Mouse (Mus musculus) intestine, postnatal 0 days (tissue): ENCODE data around the gene Atp2b2. TPM values are rescaled to one million over a fixed set of nuclear protein-coding genes. Genes with fewer than 3 reads are reported as not detected.

Source experiments
- ATAC-seq: fragments of 200-750 bp; cut with Nextera tagmentation; 2 replicates; pipeline ENCODE4 v1.8.0; 2017; ENCODE audit warnings: mild to moderate bottlenecking, moderate TSS enrichment, moderate library complexity
- H3K27ac ChIP-seq: fragments of 300-500 bp; sonication (generic); 2 replicates; pipeline ENCODE4 v1.5.1; 2014; ENCODE audit warnings: mild to moderate bottlenecking, low read depth, low read length, moderate library complexity
- H3K27me3 ChIP-seq: fragments of 300-500 bp; sonication (generic); replicated peaks from 2 replicates; pipeline ENCODE4 v1.6.1; 2014; ENCODE audit warnings: low read length, mixed read lengths; ENCODE audit not compliant: control insufficient read depth, insufficient read depth
- H3K36me3 ChIP-seq: fragments of 300-500 bp; sonication (generic); 2 replicates; pipeline ENCODE4 v1.6.1; 2014; ENCODE audit warnings: mild to moderate bottlenecking, moderate library complexity; ENCODE audit not compliant: control insufficient read depth, insufficient read depth
- H3K4me1 ChIP-seq: fragments of 300-500 bp; sonication (generic); replicated peaks from 2 replicates; pipeline ENCODE4 v1.6.1; 2014; ENCODE audit warnings: antibody characterized with exemption, low read length, mixed read lengths; ENCODE audit not compliant: control insufficient read depth, insufficient read depth
- H3K4me2 ChIP-seq: fragments of 300-500 bp; sonication (generic); replicated peaks from 2 replicates; pipeline ENCODE4 v1.6.1; 2014; ENCODE audit warnings: low read depth, mild to moderate bottlenecking, moderate library complexity
- H3K4me3 ChIP-seq: fragments of 300-500 bp; sonication (generic); 2 replicates; pipeline ENCODE4 v1.5.1; 2014; ENCODE audit warnings: low read depth, low read length
- H3K9ac ChIP-seq: fragments of 300-500 bp; sonication (generic); 2 replicates; pipeline ENCODE4 v1.6.1; 2014; ENCODE audit warnings: mild to moderate bottlenecking, low read depth, low read length
- H3K9me3 ChIP-seq: fragments of 300-500 bp; sonication (generic); 2 replicates; pipeline ENCODE4 v1.6.1; 2016; ENCODE audit warnings: mixed run types; ENCODE audit not compliant: control insufficient read depth
- CTCF ChIP-seq: sonication (generic); IDR thresholded peaks from 2 replicates; pipeline ENCODE4 v1.5.1; 2016; ENCODE audit warnings: low read depth, mild to moderate bottlenecking, control low read depth, antibody characterized with exemption, moderate library complexity
- WGBS: fragments of 180-500 bp; shearing (Covaris S2); extraction: QIAGEN DNeasy Blood & Tissue Kit; methylation state at CpG from one replicate; pipeline ENCODE4 v1.1.7; 2014; 5-methylcytosine and 5-hydroxymethylcytosine counted together
- polyA plus RNA-seq: library from polyadenylated mRNA; unstranded; fragments of >200 nt; fragmentation: Nextera tagmentation; extraction: Ambion mirVana; gene quantifications from 2 replicates; pipeline ENCODE4 v1.2.1, GENCODE M21; 2015

Atp2b2 gene
- polyA plus RNA-seq, 1 experiment from 2014 or later, result 0.48 TPM

DNA sequence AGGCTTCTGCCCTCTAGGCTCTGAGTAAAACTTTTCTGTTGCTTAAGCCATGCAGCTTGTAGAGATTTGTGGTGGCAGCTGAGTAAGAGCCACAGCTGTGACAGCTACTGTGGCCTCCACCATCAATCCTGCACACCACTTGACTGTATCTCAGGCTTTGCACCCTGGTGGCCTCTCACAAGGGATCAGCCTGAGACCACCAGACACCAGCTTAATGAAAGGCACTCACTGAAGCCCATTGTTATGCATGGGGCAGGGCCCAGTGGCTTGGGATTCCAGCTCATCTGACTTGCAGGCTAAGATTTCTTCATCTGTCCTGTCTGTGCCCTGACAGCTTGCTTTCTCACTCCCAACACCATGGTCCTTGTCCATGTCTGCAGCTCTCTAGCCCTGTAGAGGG is 155.5 kb downstream of the Atp2b2 start:
- TF ChIP-seq CTCF, result no peak
- Histone ChIP-seq H3K4me2 (no peak overlapping the region), H3K4me3 (no peak overlapping the region), H3K36me3 (no peaks in the 10 kb centered on the region), H3K4me1 (no peaks in the 10 kb centered on the region), H3K27me3 (peaks cover 28% of the 10 kb centered on the region; the same call in 1 of the 2 replicates), H3K9ac (no peak overlapping the region), H3K27ac (no peak overlapping the region), H3K9me3 (no peaks in the 10 kb centered on the region)
- ATAC-seq, result no peak

DNA sequence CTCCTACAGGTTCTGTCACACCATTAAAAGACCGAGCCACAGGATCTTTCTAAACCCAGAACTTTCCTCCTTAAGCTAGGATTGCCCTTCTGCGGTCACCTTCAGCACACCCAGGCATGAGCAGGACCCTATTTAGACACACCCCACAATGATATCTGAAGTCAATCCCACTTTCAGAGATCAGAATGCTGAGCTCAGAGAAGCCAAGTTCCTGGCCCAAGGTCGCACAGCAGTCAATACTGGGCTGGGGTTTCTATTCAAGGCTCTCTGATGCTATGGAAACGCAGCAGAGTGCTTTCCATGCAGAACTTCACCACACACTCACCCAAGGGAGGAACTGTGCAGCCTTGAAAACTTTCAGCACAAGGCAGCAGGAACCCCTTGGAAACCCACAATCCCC is 157.6 kb downstream of the Atp2b2 start:
- Histone ChIP-seq H3K4me3 (no peak overlapping the region), H3K4me2 (no peak overlapping the region), H3K27me3 (peaks cover 7% of the 10 kb centered on the region; the same call in 1 of the 2 replicates), H3K9ac (no peak overlapping the region), H3K9me3 (no peaks in the 10 kb centered on the region), H3K36me3 (no peaks in the 10 kb centered on the region), H3K27ac (no peak overlapping the region), H3K4me1 (no peaks in the 10 kb centered on the region)
- no peak for ATAC-seq
- WGBS, result 67% methylated on average over 4 of the region's 4 CpGs
- no peak for TF ChIP-seq CTCF

DNA sequence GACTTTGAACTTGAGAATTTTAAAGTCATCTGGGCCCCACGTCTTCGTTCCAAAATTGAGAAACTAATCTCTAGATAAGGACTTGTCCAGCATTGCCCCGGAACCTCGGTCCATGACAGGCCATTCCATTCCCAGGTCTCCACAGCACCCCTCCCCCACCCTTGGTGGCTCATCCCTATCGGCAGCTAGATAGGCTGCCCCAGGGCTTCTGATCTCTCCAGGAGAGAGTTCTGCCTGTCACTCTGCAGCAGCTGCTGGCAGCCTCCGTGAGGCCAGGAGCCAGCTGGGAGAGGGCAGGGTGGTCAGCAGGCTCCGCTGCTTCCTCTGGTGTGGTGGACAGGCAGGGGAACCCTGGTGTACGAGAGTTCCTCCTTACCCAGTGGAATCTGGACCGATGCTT is 159.2 kb downstream of the Atp2b2 start:
- H3K9ac ChIP-seq, result no peak overlapping the region
- no peak overlapping the region for H3K27ac ChIP-seq
- H3K4me2 ChIP-seq, result no peak overlapping the region
- no peak overlapping the region for H3K4me3 ChIP-seq
- no peak for TF ChIP-seq CTCF
- H3K4me1 ChIP-seq, result no peaks in the 10 kb centered on the region
- H3K36me3 ChIP-seq, result no peaks in the 10 kb centered on the region
- 60% methylated on average over 9 of the region's 9 CpGs for WGBS
- no peaks in the 10 kb centered on the region for H3K9me3 ChIP-seq
- no peaks in the 10 kb centered on the region for H3K27me3 ChIP-seq
- no peak for ATAC-seq

DNA sequence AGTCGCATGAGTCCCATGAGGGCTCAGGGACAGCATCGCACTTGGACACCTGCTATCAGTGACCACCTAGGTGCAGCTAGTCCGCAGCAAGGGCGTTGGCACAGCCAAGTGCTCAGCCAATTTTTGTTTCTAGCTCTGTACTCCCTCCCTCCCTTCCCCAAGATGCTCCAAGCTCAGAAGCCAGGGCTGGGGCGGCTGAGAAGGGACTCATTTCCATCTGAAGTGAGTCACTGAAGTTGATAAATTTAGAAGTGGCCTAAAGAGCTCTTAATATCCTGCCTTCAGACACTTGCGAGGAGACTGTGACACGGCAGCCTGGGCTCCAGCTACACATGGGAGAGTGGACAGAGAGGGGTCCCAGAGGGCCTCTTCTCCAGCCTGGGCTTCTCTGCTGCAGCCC is 160.0 kb downstream of the Atp2b2 start:
- H3K4me1 ChIP-seq, result no peaks in the 10 kb centered on the region
- H3K9ac ChIP-seq, result no peak overlapping the region
- no peak overlapping the region for H3K4me3 ChIP-seq
- no peaks in the 10 kb centered on the region for H3K36me3 ChIP-seq
- no peak for ATAC-seq
- no peaks in the 10 kb centered on the region for H3K9me3 ChIP-seq
- H3K27me3 ChIP-seq, result no peaks in the 10 kb centered on the region
- H3K4me2 ChIP-seq, result no peak overlapping the region
- TF ChIP-seq CTCF, result no peak
- no peak overlapping the region for H3K27ac ChIP-seq
- 71% methylated on average over 7 of the region's 7 CpGs for WGBS

DNA sequence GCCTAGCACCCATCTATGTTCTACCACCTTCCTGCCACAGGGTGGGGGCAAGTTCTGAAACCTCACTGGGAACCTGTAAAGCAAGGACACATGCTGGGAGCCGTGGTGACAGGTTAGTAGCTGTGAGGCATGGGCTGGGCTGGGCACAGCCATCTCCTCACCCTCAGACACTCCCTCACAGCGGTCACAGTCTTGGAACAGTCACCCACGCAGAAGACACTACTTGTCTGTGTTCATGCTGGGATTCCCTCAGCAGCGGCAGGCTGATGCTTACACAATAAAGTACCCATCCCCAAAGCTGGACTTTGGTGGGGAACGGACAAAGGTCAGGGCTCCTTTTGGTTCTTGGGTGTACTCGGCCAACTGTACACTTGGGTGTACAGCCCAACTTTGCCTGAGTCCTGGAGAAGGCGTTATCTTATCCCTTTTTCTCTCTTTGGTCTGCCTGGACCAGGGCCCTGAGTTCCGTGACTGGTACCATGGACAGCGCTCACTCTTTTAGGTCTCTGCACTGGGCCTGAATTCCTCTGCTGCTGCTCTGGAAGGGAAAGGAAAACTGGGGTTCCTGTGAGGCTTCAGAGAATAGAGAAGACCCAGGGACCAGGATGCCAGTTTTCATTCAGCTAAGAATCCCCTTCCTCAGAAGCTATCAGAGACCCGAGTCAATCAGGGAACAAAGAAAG is 160.7 kb downstream of the Atp2b2 start:
- Histone ChIP-seq H3K27ac (no peak overlapping the region), H3K9me3 (no peaks in the 10 kb centered on the region), H3K4me3 (no peak overlapping the region), H3K9ac (no peak overlapping the region), H3K4me1 (no peaks in the 10 kb centered on the region), H3K36me3 (no peaks in the 10 kb centered on the region), H3K4me2 (no peak overlapping the region), H3K27me3 (no peaks in the 10 kb centered on the region)
- ATAC-seq, result no peak
- TF ChIP-seq CTCF, result no peak
- WGBS, result 45% methylated on average over 10 of the region's 10 CpGs

DNA sequence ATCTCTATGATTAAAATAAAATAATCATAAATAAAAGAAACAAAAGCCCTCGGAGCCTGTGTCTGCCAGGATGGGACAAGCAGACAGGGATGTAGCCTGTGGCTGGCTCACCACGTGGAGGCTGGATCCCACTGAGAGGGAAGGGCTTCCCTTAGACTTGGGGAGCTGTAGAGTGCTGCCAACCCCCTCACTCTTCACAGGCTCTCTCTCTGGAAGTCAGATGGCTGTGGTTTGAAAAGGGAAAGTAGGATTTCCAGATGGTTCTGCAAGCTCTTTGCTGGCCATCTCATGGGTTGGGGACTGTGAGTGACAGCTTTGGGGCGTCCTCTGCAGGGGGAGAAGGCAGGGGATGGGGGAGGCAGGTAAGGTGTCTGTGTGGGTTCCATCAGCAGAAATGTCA is 163.0 kb downstream of the Atp2b2 start:
- TF ChIP-seq CTCF, result no peak
- Histone ChIP-seq H3K27me3 (no peaks in the 10 kb centered on the region), H3K36me3 (no peaks in the 10 kb centered on the region), H3K9ac (no peak overlapping the region), H3K27ac (no peak overlapping the region), H3K4me3 (no peak overlapping the region), H3K4me1 (no peaks in the 10 kb centered on the region), H3K9me3 (no peaks in the 10 kb centered on the region), H3K4me2 (no peak overlapping the region)
- no peak for ATAC-seq
- 52% methylated on average over 3 of the region's 3 CpGs for WGBS
